Mouse (Mus musculus): ENCODE results near the gene Cers1.

Gene Cers1

DNA sequence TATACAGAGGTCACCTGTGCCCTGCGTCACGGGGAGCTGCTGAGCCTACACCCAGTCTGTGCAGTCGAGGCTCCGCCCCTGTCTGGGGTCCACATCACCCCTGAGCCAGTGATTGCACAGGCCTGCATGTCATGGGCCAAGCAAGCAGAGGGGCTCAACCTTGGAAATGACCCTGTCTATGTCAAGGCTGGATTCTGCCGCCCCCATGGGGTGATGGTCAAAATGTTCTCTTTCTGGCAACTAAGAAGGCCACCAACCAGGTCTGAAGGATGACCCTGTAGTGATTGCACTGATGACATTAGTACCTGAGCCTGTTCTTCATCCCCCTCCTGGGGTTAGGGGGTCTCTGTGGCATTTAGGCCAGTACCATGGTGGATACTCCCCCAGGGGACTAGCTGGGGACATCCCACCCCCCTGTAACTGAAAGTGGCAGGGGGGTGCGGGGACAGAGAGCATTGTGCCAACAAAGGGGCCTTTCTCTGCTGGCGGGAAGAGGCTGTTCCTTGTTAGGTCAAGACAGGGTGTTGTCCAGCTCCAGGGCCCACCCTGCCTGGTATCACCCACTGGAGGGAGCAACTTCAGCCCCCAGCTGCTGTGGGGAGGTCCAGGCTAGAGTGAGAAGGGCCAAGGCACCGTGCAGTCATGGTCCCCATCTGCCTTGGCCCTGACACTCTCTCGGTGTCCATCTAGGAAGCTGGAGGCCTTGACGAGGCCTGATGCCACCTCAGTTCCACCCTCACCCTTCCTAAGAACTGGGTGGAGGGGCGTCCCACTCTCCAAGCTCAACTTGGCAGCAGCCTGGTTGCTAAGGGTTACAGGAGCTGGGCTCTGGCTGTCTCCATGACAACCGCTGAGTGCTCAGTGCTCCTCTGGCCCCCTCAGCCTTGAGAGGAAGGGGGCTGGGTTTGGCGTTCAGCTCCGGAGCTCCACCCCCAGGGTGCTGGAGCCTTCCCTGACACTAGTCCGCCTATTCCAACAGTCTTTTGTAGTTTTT, 1.2 kb downstream of the Cers1 start:
- DNase-seq = peak; percentile 74

DNA sequence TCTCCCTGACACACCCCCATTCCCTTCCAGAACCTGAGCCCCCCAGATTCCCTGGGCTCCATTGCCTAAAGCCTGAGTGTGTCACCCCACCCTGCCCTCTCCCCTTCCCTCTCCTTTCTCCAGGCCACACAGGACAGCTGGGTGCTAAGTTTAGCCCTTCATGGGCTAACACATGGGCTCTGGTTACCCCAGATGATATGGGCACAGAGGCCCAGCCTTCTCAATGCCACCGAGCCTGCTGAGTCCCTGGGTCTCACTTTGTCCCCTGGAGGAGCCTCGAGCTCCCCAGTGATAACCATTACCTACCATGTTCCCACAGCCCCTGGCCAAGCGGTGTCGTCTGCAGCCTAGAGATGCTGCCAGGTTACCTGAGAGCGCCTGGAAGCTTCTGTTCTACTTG, 2.3 kb downstream of the Cers1 start:
- no peak for DNase-seq

DNA sequence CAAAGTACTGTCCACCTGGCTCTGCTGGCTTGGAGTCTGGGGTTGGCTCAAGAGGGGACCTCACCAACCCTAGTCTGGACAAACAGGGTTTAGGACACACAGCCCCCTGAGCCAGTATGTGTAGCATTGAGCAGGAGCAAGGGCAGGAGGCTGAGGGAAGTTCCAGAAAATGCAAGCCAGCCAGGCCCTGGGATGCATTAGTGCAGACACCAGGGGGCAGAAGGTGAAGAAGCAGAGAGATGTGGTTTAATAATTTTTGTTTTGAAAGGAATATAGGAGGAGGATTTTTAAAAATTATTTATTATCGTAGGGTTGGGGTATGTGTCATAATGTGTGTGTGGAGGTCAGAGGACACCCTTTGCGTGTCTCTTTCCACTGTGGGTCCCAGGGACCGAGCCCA, 8.1 kb downstream of the Cers1 start:
- no peak for DNase-seq

DNA sequence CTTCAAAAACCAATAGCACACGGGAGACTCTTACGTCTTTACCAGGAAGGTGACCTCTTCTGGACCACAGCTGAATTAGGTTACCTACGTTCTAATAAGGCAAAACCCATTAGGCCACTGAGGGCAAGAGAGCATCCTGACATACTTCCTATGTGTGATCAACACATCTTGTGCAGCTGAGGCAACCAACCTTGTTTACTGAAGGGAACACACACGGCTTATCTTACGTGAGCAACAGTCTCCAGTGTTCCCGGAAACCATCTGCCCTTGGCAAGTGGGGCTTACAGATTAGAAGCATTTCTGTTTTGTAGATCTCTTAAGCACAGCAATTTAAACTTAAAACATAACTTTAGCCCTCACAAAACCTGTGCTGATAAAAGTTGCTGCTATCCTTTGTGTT, 11.9 kb downstream of the Cers1 start:
- DNase-seq = no peak

GRCm38 (mm10) chr8:70329124-70329834, 13.7 kb downstream of the Cers1 start, which contains the start of gene Gdf1:
Gdf1 (plus strand) TSS chr8:70329817.
- DNase-seq = no peak

DNA sequence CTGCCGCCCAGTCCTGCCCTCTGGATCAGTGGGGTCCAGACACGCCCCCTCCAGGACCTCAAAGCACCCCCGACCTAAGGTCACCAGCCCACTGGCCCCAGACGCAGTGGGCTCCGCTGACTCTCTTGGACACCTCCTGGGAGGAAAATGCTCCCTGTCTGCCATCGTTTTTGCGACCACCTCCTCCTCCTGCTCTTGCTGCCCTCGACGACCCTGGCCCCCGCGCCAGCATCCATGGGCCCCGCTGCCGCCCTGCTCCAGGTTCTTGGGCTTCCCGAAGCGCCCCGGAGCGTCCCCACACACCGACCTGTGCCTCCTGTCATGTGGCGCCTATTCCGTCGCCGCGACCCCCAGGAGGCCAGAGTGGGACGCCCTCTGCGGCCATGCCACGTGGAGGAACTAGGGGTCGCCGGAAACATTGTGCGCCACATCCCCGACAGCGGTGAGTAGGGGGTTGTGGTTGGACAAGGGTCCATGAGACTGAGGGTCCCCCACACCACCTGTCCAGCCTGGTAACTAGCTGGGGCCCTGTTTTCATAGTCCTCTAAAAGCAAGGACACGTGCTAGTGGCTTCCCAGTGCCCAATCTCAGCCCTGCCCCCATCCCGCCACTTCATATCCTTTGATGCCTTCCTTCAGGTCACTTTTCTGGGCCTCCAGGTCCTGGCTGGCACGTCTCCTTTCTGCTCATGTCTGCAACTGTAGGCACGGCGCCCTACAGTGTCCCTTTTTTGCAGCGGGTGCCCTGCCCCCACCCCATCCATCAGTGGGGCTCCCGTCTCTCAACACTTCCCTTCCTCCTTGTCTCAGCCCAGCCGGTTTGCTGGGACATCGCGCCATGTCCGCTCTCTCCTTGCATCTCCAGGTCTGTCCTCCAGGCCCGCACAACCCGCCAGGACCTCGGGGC, 14.5 kb downstream of the Cers1 start:
- peak; percentile 64 for DNase-seq

GRCm38 (mm10) chr8:70330741-70331364, 15.3 kb downstream of the Cers1 start:
- peak; percentile 61 for DNase-seq

- peak; percentile 53 for DNase-seq
These were observed 16.0 kb downstream of the Cers1 start for GRCm38 (mm10) chr8:70331526-70331925.

- peak; percentile 85 for DNase-seq
These were observed 16.7 kb downstream of the Cers1 start for GRCm38 (mm10) chr8:70332070-70332877.

GRCm38 (mm10) chr8:70332878-70333202, 17.3 kb downstream of the Cers1 start:
- peak; percentile 49 for DNase-seq

- DNase-seq = no peak
These were observed 23.4 kb downstream of the Cers1 start for GRCm38 (mm10) chr8:70338931-70339330.

DNA sequence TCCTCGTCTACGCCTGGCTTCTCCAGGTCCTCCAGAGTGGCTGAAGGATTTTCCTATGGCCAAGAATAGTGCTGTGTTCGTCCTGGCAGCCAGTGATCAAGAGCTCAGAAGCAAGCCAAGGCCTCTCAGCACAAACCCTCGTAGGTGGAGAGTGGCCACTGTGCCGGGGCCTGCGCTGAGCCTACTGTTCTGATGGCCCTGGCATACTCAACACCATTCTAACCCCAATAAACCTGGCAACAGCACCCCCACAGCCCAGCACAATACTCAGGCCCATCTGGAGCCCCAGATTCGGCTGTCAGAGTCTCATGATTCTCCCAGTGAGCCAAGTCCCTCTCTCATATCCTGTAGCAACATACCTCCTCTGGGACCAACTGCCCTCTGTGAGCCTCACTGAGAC, 25.1 kb downstream of the Cers1 start:
- peak; percentile 78 for DNase-seq

DNA sequence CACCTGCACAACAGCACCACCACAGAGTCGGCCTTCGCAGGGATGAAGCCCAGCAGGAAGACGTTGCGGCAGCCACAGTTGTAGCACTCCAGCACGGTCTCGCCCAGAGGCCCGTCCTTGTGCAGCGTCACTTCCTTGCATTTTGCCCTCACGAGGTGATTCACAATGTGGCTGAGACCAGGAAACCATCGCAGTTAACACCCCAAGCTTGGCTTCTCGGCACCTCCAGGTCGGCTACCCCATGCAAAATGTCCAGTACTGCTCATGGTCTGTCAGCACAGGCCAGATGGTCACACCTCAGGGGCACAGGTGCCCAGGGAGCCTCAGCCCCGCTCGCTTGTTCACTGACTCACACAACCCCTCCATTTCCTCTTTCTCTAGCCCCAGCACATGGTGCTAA, 26.4 kb downstream of the Cers1 start:
- peak; percentile 78 for DNase-seq

DNA sequence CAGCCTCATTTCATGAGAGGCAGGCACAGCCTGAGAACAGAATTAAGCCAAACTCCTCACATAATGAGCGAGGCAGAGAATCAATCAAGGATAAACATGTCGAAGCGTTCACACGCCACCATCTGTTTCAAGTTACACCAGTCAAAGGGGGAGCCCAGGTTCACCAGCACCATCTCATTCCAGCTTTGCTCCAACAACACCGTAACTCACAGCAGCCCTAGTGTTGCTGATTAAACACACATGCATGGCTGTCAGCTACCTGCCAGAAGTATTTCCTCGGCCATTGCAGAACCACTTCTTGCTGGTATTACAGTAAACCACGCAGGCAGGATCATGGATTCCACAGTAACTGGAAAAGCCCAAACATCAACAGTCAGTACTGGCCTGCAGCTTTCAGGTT, 27.5 kb downstream of the Cers1 start:
- no peak for DNase-seq

DNA sequence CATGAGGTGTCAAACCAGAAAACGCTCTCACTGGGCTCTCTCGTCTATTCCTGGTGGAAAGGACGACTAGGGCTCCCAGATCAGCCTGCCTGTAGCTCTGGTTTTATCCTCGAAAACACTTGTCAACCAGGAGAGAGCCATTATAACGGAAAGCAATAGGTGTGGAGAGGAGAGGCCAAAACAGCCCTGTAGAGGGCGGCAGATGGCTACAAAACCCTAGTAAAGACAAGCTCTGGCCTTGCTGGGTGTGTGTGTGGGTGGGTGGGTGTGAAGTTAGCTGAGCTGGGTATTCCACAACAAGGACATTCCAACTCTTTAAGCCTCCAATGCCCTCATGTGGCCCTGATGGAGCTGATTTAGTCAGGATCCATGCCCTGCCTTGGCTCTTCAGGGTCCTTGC, 28.1 kb downstream of the Cers1 start:
- DNase-seq = peak; percentile 67

GRCm38 (mm10) chr8:70344279-70344678, 28.7 kb downstream of the Cers1 start:
- DNase-seq = no peak

- no peak for DNase-seq
These were observed 31.9 kb downstream of the Cers1 start for GRCm38 (mm10) chr8:70347443-70347842.

DNA sequence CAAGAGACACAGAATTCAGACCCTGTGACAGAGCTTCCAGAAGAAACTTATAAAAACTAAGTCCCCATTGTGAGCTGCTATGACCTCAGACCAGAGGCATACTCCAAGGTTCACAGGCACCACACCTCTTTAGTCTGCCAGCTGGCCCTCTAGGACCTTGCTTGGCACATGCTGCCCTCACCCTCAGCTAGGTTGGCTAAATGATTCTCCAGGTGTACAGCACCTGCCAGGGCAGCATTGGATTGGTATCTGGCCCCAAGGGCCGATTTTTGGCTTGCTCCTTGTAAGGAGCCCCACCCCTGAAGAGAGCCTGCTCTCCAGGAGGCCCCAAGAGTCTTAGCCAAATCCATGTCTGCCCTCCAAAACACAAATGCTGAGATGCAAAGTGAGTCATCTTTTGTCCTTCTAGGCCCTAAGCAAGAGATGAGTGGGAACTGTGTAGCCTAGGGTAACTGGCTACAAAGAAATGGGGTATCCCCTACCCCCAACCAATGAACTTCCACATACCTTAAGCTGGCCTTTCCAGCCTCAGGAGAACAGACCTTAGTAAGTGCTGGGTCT, 32.4 kb downstream of the Cers1 start:
- DNase-seq = peak; percentile 57

DNA sequence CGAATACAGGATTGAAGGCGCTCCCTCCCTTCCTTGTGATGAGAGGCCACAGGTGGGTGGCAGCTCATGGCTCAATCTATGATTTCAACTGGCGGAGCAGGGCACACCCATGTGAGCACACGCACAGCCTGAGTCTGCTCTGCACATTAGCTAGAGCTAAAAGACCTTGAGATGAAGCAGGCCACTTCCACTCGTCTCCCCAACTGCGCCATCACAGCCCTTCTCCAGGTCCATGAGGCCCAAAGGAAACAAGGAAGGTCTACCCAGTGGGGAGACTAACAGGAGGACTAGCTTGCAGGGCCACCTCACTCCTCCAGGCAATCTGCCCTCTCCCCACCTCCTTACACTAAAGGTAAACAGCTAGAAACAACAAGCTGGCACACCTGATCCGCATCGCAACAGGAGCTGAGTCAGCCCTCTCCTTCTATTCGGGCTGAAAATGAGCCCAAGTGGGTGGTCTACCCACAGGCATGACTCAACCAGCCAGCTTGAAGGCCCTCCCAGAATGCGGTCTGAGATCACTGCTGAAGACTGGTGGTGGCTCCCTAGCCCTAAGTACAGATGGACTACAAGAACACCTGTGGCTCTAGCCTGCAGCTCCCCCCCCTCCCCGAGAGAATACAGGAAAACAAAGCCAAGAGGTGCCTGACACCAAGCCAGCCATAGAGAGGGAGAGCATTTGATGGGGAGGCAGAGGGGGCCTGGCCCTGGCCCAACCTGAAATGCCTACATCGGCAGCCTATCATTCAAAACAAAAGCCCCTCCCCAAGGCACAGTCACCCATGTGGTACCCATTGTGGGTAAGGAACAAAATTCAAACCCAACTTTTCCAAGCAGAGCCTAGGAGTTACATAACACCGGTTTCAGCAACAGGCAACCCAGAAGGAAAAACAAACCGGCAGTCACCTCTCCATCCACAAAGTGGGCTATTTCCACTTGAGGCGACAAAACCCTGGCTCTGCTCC, 35.7 kb downstream of the Cers1 start:
- peak; percentile 73 for DNase-seq

- DNase-seq = no peak
These were observed 36.4 kb downstream of the Cers1 start for GRCm38 (mm10) chr8:70352000-70352384.

All from cerebellum, adult 9-11 months (tissue).